Mouse (Mus musculus) stomach, postnatal 0 days (tissue): ENCODE results near the gene Frat1.

Source experiments
- CTCF ChIP-seq: IDR thresholded peaks from 2 replicates; pipeline ENCODE4 v1.5.1; 2016; ENCODE audit warnings: antibody characterized with exemption, low read depth, mild to moderate bottlenecking, moderate library complexity
- EP300 ChIP-seq: optimal IDR thresholded peaks from 2 replicates; pipeline ENCODE3; 2016; ENCODE audit warnings: antibody characterized with exemption

DNA sequence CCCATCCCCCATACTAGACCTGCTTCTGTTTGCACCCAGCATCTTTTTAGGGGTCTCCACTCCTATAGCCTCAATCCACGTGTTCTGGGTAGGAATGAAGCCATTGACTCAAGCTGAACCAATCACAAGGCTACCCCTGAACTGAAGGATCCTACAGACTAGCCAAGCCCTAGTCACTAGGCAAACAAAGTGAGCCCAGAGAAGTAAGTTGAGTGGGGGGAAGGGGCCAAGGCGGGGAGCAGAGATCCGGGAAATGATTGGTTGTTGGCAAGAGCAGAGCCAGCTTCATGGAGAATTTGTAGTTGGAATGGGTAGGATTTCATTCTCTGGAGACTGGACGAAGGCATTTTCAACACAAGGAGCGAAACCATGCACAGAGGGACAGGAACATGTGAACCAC lies 12.9 kb upstream of the Frat1 start:
- no peak for TF ChIP-seq CTCF
- TF ChIP-seq EP300: no peak
